Mouse (Mus musculus): ENCODE measurements around the gene Pappa2. TPM values are rescaled to one million over a fixed set of nuclear protein-coding genes. Genes with fewer than 3 reads are reported as not detected.

Gene Pappa2
- under 1 TPM; 0.07 to 0.22 TPM for total RNA-seq (2021)
- long read RNA-seq, experiment 1 = 0 reads
- long read RNA-seq, experiment 2 = 0 reads

GRCm38 (mm10) chr1:158980390-158980789, at the start of gene Pappa2:
Pappa2 (minus strand) TSS chr1:158980490.
- DNase-seq (ENCODE audit: low spot score in 2 of 2) = no peak

GRCm38 (mm10) chr1:159029106-159029505, 48.8 kb upstream of the Pappa2 start:
- DNase-seq (ENCODE audit: low spot score in 2 of 2) = no peak

- DNase-seq (ENCODE audit: low spot score in 2 of 2) = no peak
Observed at GRCm38 (mm10) chr1:159014940-159015660, 34.8 kb upstream of the Pappa2 start.

- no peak for DNase-seq (ENCODE audit: low spot score in 2 of 2)
Observed at GRCm38 (mm10) chr1:158987042-158987441, 6.8 kb upstream of the Pappa2 start.

- DNase-seq (ENCODE audit: low spot score in 2 of 2) = no peak
Observed at GRCm38 (mm10) chr1:158962340-158962739, 17.9 kb downstream of the Pappa2 start.

- DNase-seq (ENCODE audit: low spot score in 2 of 2) = no peak
Observed at GRCm38 (mm10) chr1:158960984-158961383, 19.3 kb downstream of the Pappa2 start.

- DNase-seq (ENCODE audit: low spot score in 2 of 2) = no peak
Observed at GRCm38 (mm10) chr1:158960549-158960948, 19.7 kb downstream of the Pappa2 start.

- no peak for DNase-seq (ENCODE audit: low spot score in 2 of 2)
Observed at GRCm38 (mm10) chr1:158956361-158956760, 23.9 kb downstream of the Pappa2 start.

- no peak for DNase-seq (ENCODE audit: low spot score in 2 of 2)
Observed at GRCm38 (mm10) chr1:158954785-158955184, 25.5 kb downstream of the Pappa2 start.

- DNase-seq (ENCODE audit: low spot score in 2 of 2) = peak; percentile 54 to 57
Observed at GRCm38 (mm10) chr1:158953479-158954207, 26.6 kb downstream of the Pappa2 start.

GRCm38 (mm10) chr1:158949041-158949440, 31.2 kb downstream of the Pappa2 start:
- DNase-seq (ENCODE audit: low spot score in 2 of 2) = no peak

- DNase-seq (ENCODE audit: low spot score in 2 of 2) = peak in 1 of 2 experiments; percentile 7
Observed at GRCm38 (mm10) chr1:158947981-158948735, 32.1 kb downstream of the Pappa2 start.

GRCm38 (mm10) chr1:158944936-158945335, 35.4 kb downstream of the Pappa2 start:
- no peak for DNase-seq (ENCODE audit: low spot score in 2 of 2)

GRCm38 (mm10) chr1:158942864-158943263, 37.4 kb downstream of the Pappa2 start:
- no peak for DNase-seq (ENCODE audit: low spot score in 2 of 2)

- no peak for DNase-seq (ENCODE audit: low spot score in 2 of 2)
Observed at GRCm38 (mm10) chr1:158940966-158941365, 39.3 kb downstream of the Pappa2 start.

GRCm38 (mm10) chr1:158934447-158934846, 45.8 kb downstream of the Pappa2 start:
- no peak for DNase-seq (ENCODE audit: low spot score in 2 of 2)

- no peak for DNase-seq (ENCODE audit: low spot score in 2 of 2)
Observed at GRCm38 (mm10) chr1:158931202-158931827, 49.0 kb downstream of the Pappa2 start.

- no peak for DNase-seq (ENCODE audit: low spot score in 2 of 2)
Observed at GRCm38 (mm10) chr1:158929369-158929768, 50.9 kb downstream of the Pappa2 start.

- no peak for DNase-seq (ENCODE audit: low spot score in 2 of 2)
Observed at GRCm38 (mm10) chr1:158920451-158920850, 59.8 kb downstream of the Pappa2 start.

- no peak for DNase-seq (ENCODE audit: low spot score in 2 of 2)
Observed at GRCm38 (mm10) chr1:158918890-158919289, 61.4 kb downstream of the Pappa2 start.

- DNase-seq (ENCODE audit: low spot score in 2 of 2) = no peak
Observed at GRCm38 (mm10) chr1:158917067-158917466, 63.2 kb downstream of the Pappa2 start.

Measured in adrenal gland, adult 18-20 months (tissue).